Mouse (Mus musculus): Measurements from ENCODE around the gene Bbs7. TPM values are rescaled to one million over a fixed set of nuclear protein-coding genes. Genes with fewer than 3 reads are reported as not detected.

The Bbs7 gene
- polyA plus RNA-seq, 1 experiment from 2014 or later: 21.6 TPM

DNA sequence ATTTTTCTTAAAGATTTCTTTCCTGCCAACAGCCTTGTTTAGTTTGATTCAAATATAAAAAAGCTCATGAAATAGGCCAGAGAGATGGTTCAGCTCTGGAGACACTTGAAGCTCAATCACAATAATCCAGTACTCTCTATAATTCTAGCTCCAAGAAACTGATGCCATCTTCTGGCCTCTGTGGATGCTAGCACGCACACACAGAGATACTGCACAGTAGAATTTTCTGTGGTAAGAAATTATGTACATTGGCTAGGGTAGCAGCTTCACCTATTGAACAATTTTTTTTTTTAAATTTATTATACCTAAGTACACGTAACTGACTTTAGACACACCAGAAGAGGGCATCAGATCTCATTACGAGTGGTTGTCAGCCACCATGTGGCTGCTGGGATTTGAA, 49.6 kb downstream of the Bbs7 start:
- no peak overlapping the region for H3K4me3 ChIP-seq (replicated peaks; ENCODE audit: low read depth, low read length)
- 95% methylated on average over 3 of the region's 3 CpGs for WGBS
- peaks cover 96% of the 10 kb centered on the region for H3K36me3 ChIP-seq (ENCODE audit: control insufficient read depth, insufficient read depth, low read length)
- H3K9ac ChIP-seq (replicated peaks; ENCODE audit: low read length): no peak overlapping the region
- ATAC-seq (ENCODE audit: low FRiP score, low TSS enrichment): no peak
- H3K4me2 ChIP-seq (ENCODE audit: low read length): no peak overlapping the region
- no peaks in the 10 kb centered on the region for H3K27me3 ChIP-seq (ENCODE audit: control insufficient read depth, insufficient read depth, low read length)
- no peaks in the 10 kb centered on the region for H3K9me3 ChIP-seq (ENCODE audit: control insufficient read depth, low read length)
- no peak overlapping the region for H3K27ac ChIP-seq (replicated peaks; ENCODE audit: low read depth, low read length)
- no peaks in the 10 kb centered on the region for H3K4me1 ChIP-seq (ENCODE audit: control insufficient read depth, insufficient read depth, low read length)
- DNase-seq: no peak

GRCm38 (mm10) chr3:36559606-36560005, 53.7 kb downstream of the Bbs7 start:
- no peaks in the 10 kb centered on the region for H3K27me3 ChIP-seq (ENCODE audit: control insufficient read depth, insufficient read depth, low read length)
- 93% methylated on average over 4 of the region's 4 CpGs for WGBS
- peaks cover 99% of the 10 kb centered on the region for H3K36me3 ChIP-seq (ENCODE audit: control insufficient read depth, insufficient read depth, low read length)
- ATAC-seq (ENCODE audit: low FRiP score, low TSS enrichment): no peak
- no peaks in the 10 kb centered on the region for H3K4me1 ChIP-seq (ENCODE audit: control insufficient read depth, insufficient read depth, low read length)
- H3K4me3 ChIP-seq (replicated peaks; ENCODE audit: low read depth, low read length): no peak overlapping the region
- no peak for DNase-seq
- no peak overlapping the region for H3K27ac ChIP-seq (replicated peaks; ENCODE audit: low read depth, low read length)
- H3K4me2 ChIP-seq (ENCODE audit: low read length): no peak overlapping the region
- no peaks in the 10 kb centered on the region for H3K9me3 ChIP-seq (ENCODE audit: control insufficient read depth, low read length)
- no peak overlapping the region for H3K9ac ChIP-seq (replicated peaks; ENCODE audit: low read length)

DNA sequence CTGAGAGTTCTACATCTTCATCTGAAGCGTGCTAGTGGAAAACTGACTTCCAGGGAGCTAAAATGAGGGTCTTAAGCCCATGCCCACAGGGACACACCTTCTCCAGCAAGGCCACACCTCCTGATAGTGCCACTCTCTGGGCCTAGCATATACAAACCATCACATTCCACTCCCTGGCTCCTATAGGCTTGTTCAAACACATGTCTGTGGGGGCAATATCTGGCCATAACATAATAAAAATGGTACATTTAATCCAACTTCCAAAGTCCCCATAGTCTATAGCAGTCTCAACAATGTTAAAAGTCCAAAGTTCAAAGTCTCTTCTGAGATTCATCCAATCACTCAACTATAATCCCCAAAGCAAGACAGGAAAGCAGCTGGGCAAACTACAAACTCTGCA, 55.7 kb downstream of the Bbs7 start:
- Histone ChIP-seq H3K4me2 (ENCODE audit: low read length) (no peak overlapping the region), H3K9ac (replicated peaks; ENCODE audit: low read length) (no peak overlapping the region), H3K9me3 (ENCODE audit: control insufficient read depth, low read length) (no peaks in the 10 kb centered on the region), H3K4me1 (ENCODE audit: control insufficient read depth, insufficient read depth, low read length) (peaks cover 5% of the 10 kb centered on the region; the same call in 1 of the 2 replicates), H3K4me3 (replicated peaks; ENCODE audit: low read depth, low read length) (no peak overlapping the region), H3K36me3 (ENCODE audit: control insufficient read depth, insufficient read depth, low read length) (peaks cover 88% of the 10 kb centered on the region), H3K27ac (replicated peaks; ENCODE audit: low read depth, low read length) (no peak overlapping the region), H3K27me3 (ENCODE audit: control insufficient read depth, insufficient read depth, low read length) (no peaks in the 10 kb centered on the region)
- DNase-seq (no peak), ATAC-seq (ENCODE audit: low FRiP score, low TSS enrichment) (no peak)
- 97% methylated on average over 1 of the region's 1 CpGs for WGBS

- H3K4me2 ChIP-seq (ENCODE audit: low read length): peak within 1 kb of the TSS; percentile 62
- H3K36me3 ChIP-seq (ENCODE audit: control insufficient read depth, insufficient read depth, low read length): peaks cover 38% of the 10 kb centered on the region
- DNase-seq: peak; percentile 96
- no peaks in the 10 kb centered on the region for H3K27me3 ChIP-seq (ENCODE audit: control insufficient read depth, insufficient read depth, low read length)
- H3K4me1 ChIP-seq (ENCODE audit: control insufficient read depth, insufficient read depth, low read length): peaks cover 13% of the 10 kb centered on the region
- no peaks in the 10 kb centered on the region for H3K9me3 ChIP-seq (ENCODE audit: control insufficient read depth, low read length)
- peak; percentile 97 for ATAC-seq (ENCODE audit: low FRiP score, low TSS enrichment)
- H3K4me3 ChIP-seq (replicated peaks; ENCODE audit: low read depth, low read length): peak within 1 kb of the TSS; percentile 86
- H3K9ac ChIP-seq (replicated peaks; ENCODE audit: low read length): peak within 1 kb of the TSS; percentile 79
- under 1% methylated on average over 39 of the region's 39 CpGs for WGBS
- peak within 1 kb of the TSS; percentile 62 for H3K27ac ChIP-seq (replicated peaks; ENCODE audit: low read depth, low read length)
These were observed 60.8 kb downstream of the Bbs7 start, which contains the start of gene Exosc9 for GRCm38 (mm10) chr3:36552406-36553047. Gene Exosc9 (plus strand): TSS chr3:36552606.

DNA sequence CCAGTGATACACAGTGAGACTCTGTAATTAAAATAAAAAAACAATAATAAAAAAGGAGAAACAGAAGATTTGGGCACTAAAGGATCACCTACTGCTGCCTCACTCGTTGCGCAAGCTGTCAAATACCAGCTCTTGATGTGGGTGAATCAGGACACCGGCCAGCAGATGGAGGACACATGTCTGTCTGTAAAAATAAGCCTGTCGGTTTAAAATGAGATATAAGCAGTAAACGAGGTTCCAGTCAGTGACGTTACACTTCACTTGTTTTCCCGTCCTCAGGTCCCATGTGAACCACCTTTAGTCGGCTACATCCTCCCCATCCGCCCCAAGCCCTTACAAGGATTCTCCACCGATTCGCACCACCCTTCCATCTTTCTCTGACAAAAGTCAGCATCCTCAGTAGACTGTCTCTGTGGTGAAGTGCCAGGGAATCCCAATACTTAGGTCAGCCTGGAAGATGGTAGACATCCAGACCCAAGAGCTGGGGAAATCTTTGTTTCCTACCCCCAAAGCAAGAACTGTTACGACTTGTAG, 61.4 kb downstream of the Bbs7 start:
- ATAC-seq (ENCODE audit: low FRiP score, low TSS enrichment) (peak; percentile 59), DNase-seq (peak; percentile 56)
- H3K9me3 ChIP-seq (ENCODE audit: control insufficient read depth, low read length): no peaks in the 10 kb centered on the region
- H3K4me2 ChIP-seq (ENCODE audit: low read length): peak overlapping the region; percentile 62
- 11% methylated on average over 12 of the region's 12 CpGs for WGBS
- no peaks in the 10 kb centered on the region for H3K27me3 ChIP-seq (ENCODE audit: control insufficient read depth, insufficient read depth, low read length)
- peak overlapping the region; percentile 62 for H3K27ac ChIP-seq (replicated peaks; ENCODE audit: low read depth, low read length)
- peak overlapping the region; percentile 86 for H3K4me3 ChIP-seq (replicated peaks; ENCODE audit: low read depth, low read length)
- H3K4me1 ChIP-seq (ENCODE audit: control insufficient read depth, insufficient read depth, low read length): peaks cover 13% of the 10 kb centered on the region
- H3K36me3 ChIP-seq (ENCODE audit: control insufficient read depth, insufficient read depth, low read length): peaks cover 31% of the 10 kb centered on the region
- H3K9ac ChIP-seq (replicated peaks; ENCODE audit: low read length): peak overlapping the region; percentile 79

GRCm38 (mm10) chr3:36551343-36551742, 61.9 kb downstream of the Bbs7 start:
- peak overlapping the region; percentile 62 for H3K27ac ChIP-seq (replicated peaks; ENCODE audit: low read depth, low read length)
- H3K9me3 ChIP-seq (ENCODE audit: control insufficient read depth, low read length): no peaks in the 10 kb centered on the region
- peak overlapping the region; percentile 62 for H3K4me2 ChIP-seq (ENCODE audit: low read length)
- H3K4me1 ChIP-seq (ENCODE audit: control insufficient read depth, insufficient read depth, low read length): peaks cover 13% of the 10 kb centered on the region
- WGBS: 3% methylated on average over 9 of the region's 9 CpGs
- ATAC-seq (ENCODE audit: low FRiP score, low TSS enrichment) (peak; percentile 24; the same call in 1 of the 2 replicates), DNase-seq (peak; percentile 59)
- H3K27me3 ChIP-seq (ENCODE audit: control insufficient read depth, insufficient read depth, low read length): no peaks in the 10 kb centered on the region
- peak overlapping the region; percentile 79 for H3K9ac ChIP-seq (replicated peaks; ENCODE audit: low read length)
- H3K36me3 ChIP-seq (ENCODE audit: control insufficient read depth, insufficient read depth, low read length): peaks cover 26% of the 10 kb centered on the region
- peak overlapping the region; percentile 86 for H3K4me3 ChIP-seq (replicated peaks; ENCODE audit: low read depth, low read length)

GRCm38 (mm10) chr3:36544961-36545360, 68.3 kb downstream of the Bbs7 start:
- ATAC-seq (ENCODE audit: low FRiP score, low TSS enrichment) (no peak), DNase-seq (no peak)
- WGBS: 83% methylated on average over 3 of the region's 3 CpGs
- H3K4me3 ChIP-seq (replicated peaks; ENCODE audit: low read depth, low read length): no peak overlapping the region
- H3K27ac ChIP-seq (replicated peaks; ENCODE audit: low read depth, low read length): no peak overlapping the region
- no peak overlapping the region for H3K9ac ChIP-seq (replicated peaks; ENCODE audit: low read length)
- H3K36me3 ChIP-seq (ENCODE audit: control insufficient read depth, insufficient read depth, low read length): no peaks in the 10 kb centered on the region
- H3K27me3 ChIP-seq (ENCODE audit: control insufficient read depth, insufficient read depth, low read length): no peaks in the 10 kb centered on the region
- H3K9me3 ChIP-seq (ENCODE audit: control insufficient read depth, low read length): no peaks in the 10 kb centered on the region
- no peaks in the 10 kb centered on the region for H3K4me1 ChIP-seq (ENCODE audit: control insufficient read depth, insufficient read depth, low read length)
- H3K4me2 ChIP-seq (ENCODE audit: low read length): no peak overlapping the region

GRCm38 (mm10) chr3:36541399-36541798, 71.9 kb downstream of the Bbs7 start:
- Histone ChIP-seq H3K4me2 (ENCODE audit: low read length) (no peak overlapping the region), H3K4me1 (ENCODE audit: control insufficient read depth, insufficient read depth, low read length) (no peaks in the 10 kb centered on the region), H3K9me3 (ENCODE audit: control insufficient read depth, low read length) (no peaks in the 10 kb centered on the region), H3K27ac (replicated peaks; ENCODE audit: low read depth, low read length) (no peak overlapping the region), H3K9ac (replicated peaks; ENCODE audit: low read length) (no peak overlapping the region), H3K36me3 (ENCODE audit: control insufficient read depth, insufficient read depth, low read length) (no peaks in the 10 kb centered on the region), H3K27me3 (ENCODE audit: control insufficient read depth, insufficient read depth, low read length) (no peaks in the 10 kb centered on the region), H3K4me3 (replicated peaks; ENCODE audit: low read depth, low read length) (no peak overlapping the region)
- 94% methylated on average over 2 of the region's 2 CpGs for WGBS
- ATAC-seq (ENCODE audit: low FRiP score, low TSS enrichment) (no peak), DNase-seq (no peak)

- WGBS: 73% methylated on average over 2 of the region's 2 CpGs
- ATAC-seq (ENCODE audit: low FRiP score, low TSS enrichment): no peak
- H3K9me3 ChIP-seq (ENCODE audit: control insufficient read depth, low read length): no peaks in the 10 kb centered on the region
These were observed 72.5 kb downstream of the Bbs7 start for GRCm38 (mm10) chr3:36540756-36541155.

More at GRCm38 (mm10) chr3:36540756-36541155, 72.5 kb downstream of the Bbs7 start:
- no peaks in the 10 kb centered on the region for H3K36me3 ChIP-seq (ENCODE audit: control insufficient read depth, insufficient read depth, low read length)
- H3K27me3 ChIP-seq (ENCODE audit: control insufficient read depth, insufficient read depth, low read length): no peaks in the 10 kb centered on the region
- no peak for DNase-seq
- H3K4me2 ChIP-seq (ENCODE audit: low read length): no peak overlapping the region
- H3K4me1 ChIP-seq (ENCODE audit: control insufficient read depth, insufficient read depth, low read length): no peaks in the 10 kb centered on the region
- H3K4me3 ChIP-seq (replicated peaks; ENCODE audit: low read depth, low read length): no peak overlapping the region
- H3K27ac ChIP-seq (replicated peaks; ENCODE audit: low read depth, low read length): no peak overlapping the region
- H3K9ac ChIP-seq (replicated peaks; ENCODE audit: low read length): no peak overlapping the region

All from midbrain, embryonic 14.5 days (tissue).